Mouse (Mus musculus): Measurements from ENCODE around the gene Baiap2l1.
A peak's percentile ranks its signal among the peaks of the same experiment; 100 is the strongest.
"Not testable (repeated sequence)": the region's sequence is repeated elsewhere in the genome, so short reads cannot be mapped to it uniquely, and the experiment has no call there.

Gene Baiap2l1

GRCm38 (mm10) chr5:144357881-144358591, at the start of gene Baiap2l1:
Gene Baiap2l1, minus strand, starts transcription at chr5:144358112.
- peak; percentile 90 for DNase-seq

GRCm38 (mm10) chr5:144406256-144406655, 48.3 kb upstream of the Baiap2l1 start:
- DNase-seq: no peak

- DNase-seq: no peak
Observed at GRCm38 (mm10) chr5:144400821-144401220, 42.9 kb upstream of the Baiap2l1 start.

- no peak for DNase-seq
Observed at GRCm38 (mm10) chr5:144397566-144397965, 39.7 kb upstream of the Baiap2l1 start.

GRCm38 (mm10) chr5:144394142-144394541, 36.2 kb upstream of the Baiap2l1 start:
- no peak for DNase-seq

GRCm38 (mm10) chr5:144387851-144388250, 29.9 kb upstream of the Baiap2l1 start:
- DNase-seq: peak; percentile 16

GRCm38 (mm10) chr5:144383936-144384335, 26.0 kb upstream of the Baiap2l1 start:
- DNase-seq: no peak

- DNase-seq: no peak
Observed at GRCm38 (mm10) chr5:144381782-144382181, 23.9 kb upstream of the Baiap2l1 start.

- no peak for DNase-seq
Observed at GRCm38 (mm10) chr5:144380689-144381088, 22.8 kb upstream of the Baiap2l1 start.

GRCm38 (mm10) chr5:144379431-144379830, 21.5 kb upstream of the Baiap2l1 start:
- DNase-seq: no peak

GRCm38 (mm10) chr5:144372885-144373284, 15.0 kb upstream of the Baiap2l1 start:
- no peak for DNase-seq

GRCm38 (mm10) chr5:144372177-144372576, 14.3 kb upstream of the Baiap2l1 start:
- peak; percentile 7 for DNase-seq

- DNase-seq: peak; percentile 54
Observed at GRCm38 (mm10) chr5:144370986-144371385, 13.1 kb upstream of the Baiap2l1 start.

GRCm38 (mm10) chr5:144368661-144369205, 10.8 kb upstream of the Baiap2l1 start:
- no peak for DNase-seq

- not testable (repeated sequence) for DNase-seq
Observed at GRCm38 (mm10) chr5:144366551-144366950, 8.6 kb upstream of the Baiap2l1 start.

GRCm38 (mm10) chr5:144364680-144365357, 6.9 kb upstream of the Baiap2l1 start:
- DNase-seq: no peak

- no peak for DNase-seq
Observed at GRCm38 (mm10) chr5:144360346-144360745, 2.4 kb upstream of the Baiap2l1 start.

- DNase-seq: no peak
Observed at GRCm38 (mm10) chr5:144359886-144360285, 2.0 kb upstream of the Baiap2l1 start.

- no peak for DNase-seq
Observed at GRCm38 (mm10) chr5:144358592-144358917, 643 bp upstream of the Baiap2l1 start.

- no peak for DNase-seq
Observed at GRCm38 (mm10) chr5:144357551-144357880, 396 bp downstream of the Baiap2l1 start.

- no peak for DNase-seq
Observed at GRCm38 (mm10) chr5:144356776-144357455, 996 bp downstream of the Baiap2l1 start.

GRCm38 (mm10) chr5:144352250-144353047, 5.5 kb downstream of the Baiap2l1 start:
- DNase-seq: no peak

GRCm38 (mm10) chr5:144351185-144351584, 6.7 kb downstream of the Baiap2l1 start:
- DNase-seq: no peak

Measured in liver (tissue).